Mouse (Mus musculus): ENCODE measurements around the gene 2010300C02Rik.

DNA sequence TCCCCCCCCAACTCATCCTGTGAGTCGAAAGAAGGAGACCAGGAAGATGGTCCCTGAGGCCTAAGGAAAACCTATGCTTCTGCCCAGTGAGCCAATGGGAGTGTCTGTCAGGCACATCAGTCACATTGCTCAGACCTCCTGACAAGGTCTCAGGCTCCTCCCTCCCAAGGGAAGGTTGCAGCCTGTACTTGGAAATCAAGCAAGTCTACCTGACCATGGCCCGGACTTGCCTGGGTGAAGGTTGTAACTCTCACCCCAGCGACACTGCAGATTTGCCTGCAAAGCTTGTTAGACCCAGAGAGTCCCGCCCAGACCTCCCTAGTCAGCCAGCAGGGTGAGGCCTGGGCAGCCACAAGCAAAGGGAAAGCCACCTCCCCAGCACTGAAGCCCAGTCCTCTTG lies 17.6 kb downstream of the 2010300C02Rik start:
- TF ChIP-seq POLR2A (IDR thresholded peaks at IDR 0.05; ENCODE audit: extremely low read depth, insufficient read depth, low read length) (no peak), CTCF (IDR thresholded peaks at IDR 0.05; ENCODE audit: extremely low read depth, insufficient read depth, low read length) (no peak)
